Comparison of ENCODE assay signal across 7 mouse cellular contexts in genomic region chr15:81523901-81524300, GRCm38 (mm10). TPM values are rescaled to one million over a fixed set of nuclear protein-coding genes. Genes with fewer than 3 reads are reported as not detected.
DNase-seq lines count a peak whose midpoint lies in the region; ATAC-seq lines count a peak whose summit lies in the region.

No protein-coding gene starts in this region.

- ATAC-seq in neural tube, embryonic 11.5 days (ENCODE audit: insufficient read depth, low FRiP score, low TSS enrichment): no peak
- ATAC-seq in embryonic facial prominence, embryonic 14.5 days (ENCODE audit: low read depth): no peak
- no peak for ATAC-seq in midbrain, embryonic 16.5 days

- no peaks in the 10 kb centered on the region for H3K27me3 ChIP-seq in neural tube, embryonic 11.5 days (ENCODE audit: control insufficient read depth, insufficient read depth, low read length)
- H3K27me3 ChIP-seq in embryonic facial prominence, embryonic 14.5 days (replicated peaks; ENCODE audit: control insufficient read depth, insufficient read depth, low read length): no peaks in the 10 kb centered on the region
- H3K27me3 ChIP-seq in midbrain, embryonic 16.5 days (ENCODE audit: control insufficient read depth, insufficient read depth, low read depth, low read length): no peaks in the 10 kb centered on the region

- no peak overlapping the region; the same call in 1 of the 2 replicates for H3K9ac ChIP-seq in neural tube, embryonic 11.5 days (ENCODE audit: low read length)
- peak overlapping the region; percentile 72 for H3K9ac ChIP-seq in embryonic facial prominence, embryonic 14.5 days (ENCODE audit: low read depth, low read length)
- H3K9ac ChIP-seq in midbrain, embryonic 16.5 days (ENCODE audit: low read depth, low read length): peak overlapping the region; percentile 82

- H3K36me3 ChIP-seq in neural tube, embryonic 11.5 days (ENCODE audit: control insufficient read depth, insufficient read depth, low read length): no peaks in the 10 kb centered on the region
- H3K36me3 ChIP-seq in embryonic facial prominence, embryonic 14.5 days (ENCODE audit: control insufficient read depth, insufficient read depth, low read length): no peaks in the 10 kb centered on the region
- H3K36me3 ChIP-seq in midbrain, embryonic 16.5 days (ENCODE audit: control insufficient read depth, insufficient read depth, low read length): no peaks in the 10 kb centered on the region

- peak overlapping the region; percentile 93 for H3K4me2 ChIP-seq in neural tube, embryonic 11.5 days (ENCODE audit: low read depth)
- H3K4me2 ChIP-seq in embryonic facial prominence, embryonic 14.5 days (ENCODE audit: low read depth, low read length): peak overlapping the region; percentile 99
- H3K4me2 ChIP-seq in midbrain, embryonic 16.5 days (ENCODE audit: low read length): peak overlapping the region; percentile 93

- no peaks in the 10 kb centered on the region for H3K4me1 ChIP-seq in neural tube, embryonic 11.5 days (ENCODE audit: control insufficient read depth, insufficient read depth, low read length)
- H3K4me1 ChIP-seq in embryonic facial prominence, embryonic 14.5 days (ENCODE audit: control insufficient read depth, insufficient read depth, low read length): no peaks in the 10 kb centered on the region
- H3K4me1 ChIP-seq in midbrain, embryonic 16.5 days (ENCODE audit: control insufficient read depth, insufficient read depth, low read length): peaks cover 7% of the 10 kb centered on the region; the same call in 1 of the 2 replicates

- under 1% methylated on average over 12 of the region's 12 CpGs for WGBS in neural tube, embryonic 11.5 days
- 1% methylated on average over 12 of the region's 12 CpGs for WGBS in embryonic facial prominence, embryonic 14.5 days
- 1% methylated on average over 12 of the region's 12 CpGs for WGBS in midbrain, embryonic 16.5 days

- DNase-seq in neural tube, embryonic 11.5 days (ENCODE audit: low spot score): peak; percentile 51
- no peak for DNase-seq in neural tube, embryonic 10.5 days (ENCODE audit: extremely low spot score, low spot score)
- DNase-seq in embryonic facial prominence, embryonic 14.5 days (ENCODE audit: low spot score): peak; percentile 48
- DNase-seq in kidney, postnatal 14 days: peak; percentile 15
- no peak for DNase-seq in gastrocnemius, adult 8-10 months (ENCODE audit: low spot score in 2 of 2)
- no peak for DNase-seq in layer of hippocampus, adult 9-10 months (ENCODE audit: low spot score)

- H3K9me3 ChIP-seq in neural tube, embryonic 11.5 days (ENCODE audit: control insufficient read depth, low read length): no peaks in the 10 kb centered on the region
- H3K9me3 ChIP-seq in embryonic facial prominence, embryonic 14.5 days (ENCODE audit: control insufficient read depth, low read length): no peaks in the 10 kb centered on the region
- H3K9me3 ChIP-seq in midbrain, embryonic 16.5 days (replicated peaks; ENCODE audit: control insufficient read depth, low read length, poor library complexity, severe bottlenecking): no peaks in the 10 kb centered on the region

- no peak overlapping the region for H3K27ac ChIP-seq in neural tube, embryonic 11.5 days (ENCODE audit: low read depth, low read length)
- peak overlapping the region; percentile 91 for H3K27ac ChIP-seq in embryonic facial prominence, embryonic 14.5 days (replicated peaks; ENCODE audit: low read depth, low read length)
- peak overlapping the region; percentile 90 for H3K27ac ChIP-seq in midbrain, embryonic 16.5 days (ENCODE audit: low read length)

- H3K4me3 ChIP-seq in neural tube, embryonic 11.5 days (ENCODE audit: low read depth, low read length): peak overlapping the region; percentile 51
- peak overlapping the region; percentile 66 for H3K4me3 ChIP-seq in embryonic facial prominence, embryonic 14.5 days (ENCODE audit: low read depth, low read length)
- peak overlapping the region; percentile 59 for H3K4me3 ChIP-seq in midbrain, embryonic 16.5 days (ENCODE audit: low read depth, low read length)

RNA-seq across cellular contexts. Expression of gene Rbx1, which starts 57.8 kb away (rescaled TPM):
- polyA plus RNA-seq in neural tube, embryonic 11.5 days (2014; fragmentation: Nextera tagmentation; extraction: Ambion mirVana): 515 and 541 TPM in 2 replicates
- 490 and 495 TPM in 2 replicates for polyA plus RNA-seq in embryonic facial prominence, embryonic 14.5 days (2014; fragmentation: Nextera tagmentation; extraction: Ambion mirVana)
- 396 and 416 TPM in 2 replicates for polyA plus RNA-seq in midbrain, embryonic 16.5 days (2015; fragmentation: Nextera tagmentation; extraction: Ambion mirVana)
- 100 to 1,000 TPM in 3 of 4 experiments, 10 to 100 TPM in 1; 90.3 to 113 (median 101) TPM for total RNA-seq in gastrocnemius, adult 8-10 months (2022)

Comparison
In these comparisons a context has a peak if more than half of its experiments do, and no peak if none do; other contexts are left out.
1. DNase-seq: peak in neural tube, embryonic 11.5 days (single experiment), embryonic facial prominence, embryonic 14.5 days (single experiment) and kidney, postnatal 14 days (single experiment); none in neural tube, embryonic 10.5 days (single experiment), gastrocnemius, adult 8-10 months (0 of 2) and layer of hippocampus, adult 9-10 months (single experiment).
2. Peak in every context shown above with its lines, with median percentiles within 50 percentile points of each other: H3K4me2 ChIP-seq and H3K4me3 ChIP-seq.